Mouse (Mus musculus): ENCODE results near the gene Nhlrc4.

Nhlrc4 gene

DNA sequence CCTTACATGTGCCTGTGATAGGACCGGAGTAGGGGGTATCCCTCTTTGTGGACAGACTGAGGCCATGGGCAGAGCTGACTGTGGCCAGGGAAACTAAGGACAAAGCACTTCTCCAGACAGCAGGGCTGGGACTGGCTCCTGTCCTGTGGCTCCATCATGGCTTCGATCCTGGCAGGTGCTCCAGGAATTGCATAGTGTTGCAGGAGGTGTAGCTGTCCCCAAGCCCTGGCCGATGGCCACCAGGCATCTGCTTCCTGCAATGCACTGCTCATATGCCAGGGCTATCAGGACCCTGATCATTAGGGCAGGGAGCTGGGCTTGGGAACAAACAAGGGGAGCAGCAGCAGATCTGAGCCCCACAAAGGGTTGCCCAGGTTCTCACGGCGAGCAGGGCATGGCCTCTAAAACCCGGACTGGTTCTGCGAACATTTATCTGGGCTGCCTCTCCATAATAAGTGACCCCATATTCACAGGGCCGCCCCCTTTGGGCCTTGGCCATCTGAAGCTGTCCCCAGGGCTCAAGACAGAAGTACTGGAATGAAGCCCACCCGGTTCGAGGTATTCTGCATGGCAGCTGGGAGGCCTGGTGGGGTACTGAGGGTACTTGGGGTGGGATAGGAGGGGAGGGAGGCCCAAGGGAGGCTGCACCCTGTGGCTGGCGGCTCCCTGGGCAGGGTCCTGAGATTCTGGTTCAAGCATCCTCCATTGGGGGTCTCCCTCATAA, 14.2 kb upstream of the Nhlrc4 start:
- DNase-seq (ENCODE audit: low spot score in 2 of 2) = no peak

DNA sequence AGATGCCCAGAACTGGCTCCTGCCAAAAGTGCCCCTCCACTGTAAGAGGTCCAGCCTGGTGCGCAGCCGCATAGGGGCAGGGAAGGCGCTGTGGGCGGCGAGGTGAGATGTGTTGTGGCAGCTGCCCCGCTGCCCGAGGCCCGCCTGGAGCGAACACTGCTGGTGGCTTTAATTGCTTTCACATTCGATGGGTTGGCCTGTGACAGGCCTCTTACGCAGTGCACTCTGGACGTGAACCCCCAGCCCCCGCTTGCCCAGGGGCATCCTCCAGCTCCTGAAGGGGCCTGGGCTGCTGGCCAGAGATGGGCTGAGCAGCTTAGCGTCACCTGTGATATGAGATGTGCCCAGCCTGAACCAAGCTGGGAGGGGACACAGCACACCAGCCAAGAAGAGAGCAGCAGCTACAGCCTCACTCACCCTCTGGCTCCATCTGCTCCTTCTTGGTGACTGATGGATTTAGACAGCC, 12.9 kb upstream of the Nhlrc4 start:
- DNase-seq (ENCODE audit: low spot score in 2 of 2) = no peak

DNA sequence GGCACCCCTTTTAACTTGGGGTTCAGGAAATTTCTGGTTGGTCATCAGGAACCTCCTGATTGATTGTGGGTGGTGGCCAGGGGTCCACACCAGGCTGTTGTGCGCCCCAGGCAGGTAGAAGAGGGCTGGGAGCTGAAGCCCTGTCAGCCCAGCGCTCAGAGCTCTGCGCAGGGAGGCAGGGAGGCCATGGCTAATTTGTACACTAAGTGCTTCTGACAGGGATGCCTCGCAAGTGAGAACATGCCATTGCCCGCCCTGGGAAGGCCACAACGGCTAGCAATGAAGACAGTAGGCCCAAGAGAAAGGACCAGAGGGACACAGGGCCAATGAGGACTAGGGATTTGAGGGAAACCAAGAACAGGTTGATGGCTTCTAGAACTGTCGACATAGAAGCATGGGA, 11.9 kb upstream of the Nhlrc4 start:
- no peak for DNase-seq (ENCODE audit: low spot score in 2 of 2)

GRCm38 (mm10) chr17:25956201-25956600, 11.4 kb upstream of the Nhlrc4 start:
- DNase-seq (ENCODE audit: low spot score in 2 of 2) = no peak

DNA sequence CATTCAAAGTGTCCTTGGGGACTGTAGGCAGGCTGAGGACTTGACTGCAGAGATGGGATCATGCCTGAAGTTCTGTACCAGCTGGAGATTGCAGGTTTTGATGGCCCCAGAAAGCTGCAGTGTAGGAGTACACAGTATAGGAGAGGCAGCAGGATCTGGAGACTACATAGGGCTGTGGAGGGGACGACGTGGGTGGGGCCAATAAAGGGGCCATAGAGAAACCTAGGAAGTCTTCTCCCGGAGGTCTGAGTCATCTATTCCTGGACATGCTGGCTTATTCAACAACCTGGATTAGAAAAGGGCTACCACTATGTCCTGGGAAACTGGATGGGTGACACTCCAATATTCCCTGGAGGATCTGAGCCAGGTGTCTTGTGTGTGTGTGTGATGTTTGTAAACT, 11.0 kb upstream of the Nhlrc4 start:
- DNase-seq (ENCODE audit: low spot score in 2 of 2) = no peak

- no peak for DNase-seq (ENCODE audit: low spot score in 2 of 2)
These were observed 9.9 kb upstream of the Nhlrc4 start for GRCm38 (mm10) chr17:25954671-25955070.

DNA sequence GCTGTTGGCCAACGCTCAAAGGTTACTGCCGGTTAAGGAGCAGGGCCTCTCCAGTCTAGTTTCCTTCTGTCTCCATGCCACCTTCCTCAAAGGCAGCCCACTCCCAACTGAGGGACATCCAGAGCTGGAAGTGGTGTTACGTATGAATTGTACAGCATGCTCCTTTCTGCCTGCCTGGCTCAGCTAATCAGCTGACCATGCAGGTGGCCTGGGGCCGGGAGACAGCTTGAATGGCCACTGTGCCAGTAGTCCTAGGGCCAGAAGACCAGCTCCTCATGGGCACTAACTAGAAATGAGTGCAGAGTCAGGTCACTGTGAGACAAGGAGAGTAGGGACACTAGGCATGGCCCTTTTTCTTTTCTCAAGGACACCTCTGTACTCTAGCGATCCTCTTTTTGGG, 8.4 kb upstream of the Nhlrc4 start:
- DNase-seq (ENCODE audit: low spot score in 2 of 2) = no peak

DNA sequence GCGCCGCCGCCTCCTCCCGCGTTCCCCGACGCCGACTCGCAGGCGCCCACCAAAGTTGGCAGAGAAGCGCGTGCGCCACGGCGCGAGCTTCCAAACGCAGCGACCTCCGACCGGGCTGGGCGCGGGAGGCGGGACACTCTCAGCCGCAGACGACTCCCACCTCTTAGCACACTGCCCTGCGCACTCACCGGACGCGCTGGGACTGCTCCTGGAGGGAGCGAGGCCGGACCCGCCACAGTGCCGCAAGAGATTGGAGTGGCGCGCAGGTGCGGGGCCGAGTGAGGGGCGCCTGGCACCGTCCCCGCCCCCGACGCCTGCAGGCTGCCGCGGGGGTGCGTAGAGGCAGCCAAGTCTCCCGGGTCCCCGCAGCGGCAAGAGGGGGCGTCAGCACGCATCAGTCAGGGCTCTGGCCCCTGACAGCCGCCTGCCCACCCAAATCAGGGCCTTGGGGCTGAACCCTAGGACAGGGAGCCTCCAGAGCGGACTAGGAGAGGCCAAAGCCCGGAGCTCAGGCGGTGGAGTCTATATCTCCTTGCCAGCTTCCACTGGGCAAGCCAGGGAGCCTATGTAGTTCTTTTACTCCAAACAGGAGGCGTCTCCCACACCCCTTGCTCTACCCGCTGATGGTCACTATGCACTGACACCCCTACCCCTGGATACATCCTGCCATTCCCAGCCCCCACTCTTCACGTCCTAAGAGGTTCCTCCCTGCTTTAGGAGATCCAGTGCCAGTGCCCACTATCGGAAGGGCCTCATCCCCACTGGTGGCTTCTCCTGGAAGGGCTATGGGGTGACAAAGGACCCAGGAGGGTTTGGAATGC, 7.3 kb upstream of the Nhlrc4 start, which contains the start of gene A930017K11Rik:
A930017K11Rik (minus strand) TSS at position 763 of the 821 bp plus-strand sequence.
- DNase-seq (ENCODE audit: low spot score in 2 of 2) = no peak

DNA sequence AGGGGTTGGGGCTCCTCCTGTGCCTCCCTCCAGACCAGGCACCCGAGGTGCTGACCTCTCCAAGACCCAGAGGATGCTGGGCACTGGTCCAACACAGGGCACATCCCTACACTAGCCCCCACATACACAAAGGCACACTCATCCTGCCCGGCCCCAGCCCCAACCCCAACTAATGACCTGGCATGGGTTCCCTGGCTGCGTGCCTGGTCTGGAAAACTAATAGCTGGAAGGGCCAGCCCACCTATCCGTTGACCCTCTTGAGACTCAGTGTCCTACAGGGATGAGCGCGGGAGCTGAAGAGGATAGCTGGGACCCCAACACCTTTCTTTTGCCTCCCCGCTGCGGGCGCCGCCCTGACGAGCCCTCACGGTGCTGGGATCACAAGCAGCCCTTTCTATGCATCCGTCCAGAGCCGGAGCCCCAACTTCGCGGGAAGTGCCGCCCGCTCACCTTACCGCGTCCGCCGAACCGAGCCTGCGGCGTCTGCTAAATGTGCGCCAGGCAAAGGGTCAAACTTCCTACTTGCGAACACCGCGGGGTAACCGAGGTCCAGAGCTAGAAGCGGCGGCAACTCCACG, 6.6 kb upstream of the Nhlrc4 start:
- no peak for DNase-seq (ENCODE audit: low spot score in 2 of 2)

- no peak for DNase-seq (ENCODE audit: low spot score in 2 of 2)
These were observed 5.9 kb upstream of the Nhlrc4 start for GRCm38 (mm10) chr17:25950706-25951105.

DNA sequence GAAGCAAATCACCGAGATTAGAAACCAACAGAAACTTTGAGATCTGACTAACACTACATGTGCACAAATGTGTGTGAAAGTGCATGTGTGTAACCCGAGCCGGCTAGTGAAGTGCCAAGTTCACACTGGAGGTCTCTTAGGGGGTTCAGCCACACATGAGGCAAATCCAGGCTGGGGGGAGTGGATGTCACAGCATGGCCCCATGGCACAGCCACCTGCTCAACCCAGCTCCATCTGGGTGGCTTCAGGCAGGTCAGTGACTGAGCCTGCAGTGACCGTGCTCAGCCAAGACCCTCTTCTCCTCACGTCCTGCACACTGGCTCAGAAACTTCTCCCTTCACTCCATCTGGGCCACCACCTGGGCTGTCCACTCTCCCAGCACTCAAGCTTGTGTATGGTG, 5.2 kb upstream of the Nhlrc4 start:
- no peak for DNase-seq (ENCODE audit: low spot score in 2 of 2)

GRCm38 (mm10) chr17:25948051-25948450, 3.3 kb upstream of the Nhlrc4 start:
- DNase-seq (ENCODE audit: low spot score in 2 of 2) = no peak

GRCm38 (mm10) chr17:25947576-25947975, 2.8 kb upstream of the Nhlrc4 start:
- DNase-seq (ENCODE audit: low spot score in 2 of 2) = no peak

- no peak for DNase-seq (ENCODE audit: low spot score in 2 of 2)
These were observed 2.1 kb upstream of the Nhlrc4 start for GRCm38 (mm10) chr17:25946891-25947290.

DNA sequence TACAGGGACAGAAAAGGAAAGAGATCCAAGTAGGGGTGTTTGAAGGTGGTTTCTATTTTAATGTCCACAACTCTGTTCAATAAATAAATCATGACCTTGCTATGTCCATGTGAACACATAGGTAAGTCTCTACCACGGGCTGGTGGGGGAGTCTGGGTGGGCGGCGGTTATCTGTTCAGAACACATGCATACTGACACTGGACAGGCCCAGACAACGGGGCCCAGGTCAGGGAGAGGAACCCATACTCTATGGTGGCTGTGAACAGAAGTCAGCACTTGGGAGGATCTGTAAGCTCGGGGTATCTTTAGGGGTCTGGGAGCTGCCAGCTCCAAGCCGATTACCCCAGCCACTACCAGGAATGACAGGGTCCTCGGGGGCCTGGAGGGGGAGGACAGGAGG, 1.6 kb upstream of the Nhlrc4 start:
- DNase-seq (ENCODE audit: low spot score in 2 of 2) = no peak

DNA sequence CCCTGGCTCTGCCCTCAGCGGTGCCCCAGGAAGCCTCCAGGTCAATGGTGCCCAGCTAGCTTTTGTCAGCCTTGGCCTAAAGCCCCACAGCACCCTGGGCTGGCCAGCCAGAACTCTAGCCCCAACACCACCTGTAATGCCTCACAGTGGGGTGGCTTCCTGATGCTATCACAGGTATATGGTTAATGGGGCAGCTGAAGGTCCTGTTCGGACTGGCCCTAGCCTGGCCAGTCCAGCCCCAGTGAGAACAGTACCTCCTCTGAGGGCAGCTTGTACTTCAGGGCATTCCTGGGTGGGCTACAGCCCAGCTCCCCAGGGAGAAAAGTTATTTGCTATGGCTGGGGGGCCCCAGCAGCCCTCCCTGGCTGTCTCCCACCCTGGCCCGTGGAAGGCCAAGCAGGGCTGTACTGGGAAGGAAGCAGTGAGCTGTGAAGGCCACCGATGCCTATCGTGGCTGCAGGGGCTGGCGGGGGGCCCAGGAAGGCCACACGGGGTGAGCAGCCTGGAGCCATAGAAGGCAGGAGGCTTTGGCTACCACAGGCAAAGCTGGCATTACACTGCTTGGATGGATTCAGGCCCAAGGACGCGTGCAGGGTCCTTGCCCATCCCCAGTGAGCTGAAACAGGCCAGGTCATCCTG, 875 bp upstream of the Nhlrc4 start:
- peak; percentile 43 to 59 for DNase-seq (ENCODE audit: low spot score in 2 of 2)

GRCm38 (mm10) chr17:25943769-25944168, 992 bp downstream of the Nhlrc4 start:
- no peak for DNase-seq (ENCODE audit: low spot score in 2 of 2)

DNA sequence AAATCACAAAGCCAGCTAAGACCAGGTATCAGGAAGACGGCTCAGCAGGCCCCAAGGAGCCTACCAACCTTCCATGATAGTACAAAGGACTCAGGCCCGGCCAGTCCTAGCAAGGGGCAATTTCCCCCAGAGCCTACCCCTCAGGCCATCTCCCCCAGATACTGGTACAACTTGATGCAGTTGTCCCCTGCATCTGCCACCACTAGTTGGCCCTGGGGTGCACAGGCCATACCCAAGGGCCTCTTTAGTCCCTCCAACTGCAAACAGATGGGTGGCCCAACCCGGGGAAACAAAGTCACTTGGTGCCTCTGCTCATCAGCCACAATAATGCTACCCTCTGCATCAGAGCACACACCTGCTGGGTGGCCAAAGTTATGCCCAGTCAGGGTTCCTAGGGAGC, 1.5 kb downstream of the Nhlrc4 start:
- no peak for DNase-seq (ENCODE audit: low spot score in 2 of 2)

DNA sequence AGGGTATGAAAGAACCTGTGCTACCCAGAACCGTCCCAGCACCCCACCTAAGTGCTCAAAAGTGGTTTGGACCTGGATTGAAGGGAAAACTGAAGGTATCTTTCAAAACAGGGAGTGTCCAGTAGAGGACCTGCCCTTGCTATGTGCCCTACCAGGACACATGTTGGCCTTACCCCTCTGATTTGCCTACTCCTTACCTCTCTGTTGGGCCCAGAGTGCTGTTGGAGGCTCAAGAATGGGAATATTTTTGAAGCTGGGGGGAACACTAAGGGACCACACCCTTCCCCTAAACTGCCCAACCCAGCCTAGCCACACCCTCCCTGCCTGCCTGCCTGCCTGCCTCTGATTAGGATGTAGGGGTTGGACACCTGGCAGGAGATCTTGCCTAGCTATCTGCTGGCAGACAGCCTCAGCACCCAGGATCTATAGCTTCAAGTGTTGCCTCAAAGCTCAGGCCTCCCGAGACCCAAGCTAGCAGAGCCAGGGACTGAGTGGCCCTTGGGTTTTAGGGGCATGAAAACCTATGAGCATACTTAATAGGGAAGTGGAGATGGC, 2.1 kb downstream of the Nhlrc4 start:
- no peak for DNase-seq (ENCODE audit: low spot score in 2 of 2)

GRCm38 (mm10) chr17:25941511-25942241, 3.1 kb downstream of the Nhlrc4 start:
- DNase-seq (ENCODE audit: low spot score in 2 of 2) = peak; percentile 55 to 73

DNA sequence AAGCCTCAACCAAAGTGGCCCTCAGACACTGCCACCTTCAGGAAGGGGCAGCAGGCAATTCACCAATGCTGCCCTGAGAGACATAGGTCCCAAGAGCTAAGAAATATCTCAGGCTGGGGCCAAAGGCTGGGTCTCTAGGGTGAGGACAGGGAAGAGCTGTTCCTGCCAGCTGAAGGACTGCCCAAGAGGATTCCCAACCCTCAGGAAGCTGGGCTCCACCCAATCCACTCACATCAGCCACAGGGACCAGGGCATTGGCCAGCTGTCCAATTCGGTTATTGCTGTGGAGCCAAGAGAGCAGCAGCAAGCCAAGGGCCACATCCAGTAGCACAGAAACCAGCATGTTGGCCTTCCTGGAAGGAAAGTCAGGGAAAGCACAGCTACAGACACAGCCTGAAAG, 10.2 kb downstream of the Nhlrc4 start:
- DNase-seq (ENCODE audit: low spot score in 2 of 2) = no peak
